Mouse (Mus musculus) neutrophil, adult 59 days (primary cell): ENCODE data around the gene Nectin2. TPM values are rescaled to one million over a fixed set of nuclear protein-coding genes. Genes with fewer than 3 reads are reported as not detected.

Experiments
- total RNA-seq, 2 experiments: library from RNA; stranded (reverse); gene quantifications; 1 replicate in 1 of 2; 2 replicates in 1 of 2; pipeline ENCODE4 v1.2.4; 2023

The Nectin2 gene
- under 1 TPM; 0.53 to 0.82 TPM for total RNA-seq

GRCm38 (mm10) chr7:19750217-19751069 lies at the start of gene Nectin2:
Nectin2 (minus strand) TSS chr7:19750483.

DNA sequence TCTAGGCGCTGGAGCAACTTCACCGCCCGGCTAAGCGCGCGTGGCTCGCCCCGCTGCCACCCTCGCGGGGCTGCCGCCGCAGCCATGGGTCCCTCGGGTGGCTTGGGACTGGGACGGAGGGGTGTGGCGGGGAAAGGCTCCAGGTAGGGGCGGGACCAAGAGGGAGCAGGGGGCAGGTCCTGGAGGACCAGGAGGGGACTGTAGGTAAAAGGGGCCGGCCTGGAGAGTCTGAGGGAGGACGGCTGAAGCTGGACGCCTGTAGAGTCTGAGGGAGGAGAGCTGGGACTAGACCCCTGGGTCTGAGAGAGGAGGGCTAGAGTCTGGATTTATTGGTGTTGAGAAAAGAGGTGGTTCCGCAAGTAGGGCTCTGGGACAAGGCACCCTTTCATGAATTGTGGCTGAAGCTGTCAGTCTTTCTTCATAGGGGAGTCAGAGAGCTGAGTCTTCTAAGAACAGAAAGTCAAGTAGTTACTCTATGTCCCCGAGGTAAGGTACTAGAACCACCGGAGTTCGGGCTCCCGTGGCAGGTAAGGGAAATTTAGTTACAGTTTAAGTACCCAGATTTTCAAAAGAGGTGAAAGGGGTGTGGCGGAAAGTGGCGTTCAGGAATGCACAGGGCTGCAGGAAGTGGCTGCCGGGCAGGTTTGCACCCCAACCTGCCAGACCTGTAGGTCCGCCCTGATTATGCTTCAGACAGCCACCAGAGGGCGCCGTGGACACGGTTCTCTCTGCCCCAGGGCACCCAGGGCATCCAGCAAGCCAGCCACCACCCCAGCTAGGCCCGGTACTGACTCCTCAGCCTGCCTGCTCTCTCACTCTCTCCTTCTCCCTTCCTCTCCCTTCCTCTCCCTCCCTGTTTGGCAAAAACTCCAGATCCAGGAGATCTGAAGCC lies 46.7 kb upstream of the Nectin2 start, which contains the start of gene Cblc:
Cblc (minus strand) TSS at position 113 of the 892 bp plus-strand sequence.

DNA sequence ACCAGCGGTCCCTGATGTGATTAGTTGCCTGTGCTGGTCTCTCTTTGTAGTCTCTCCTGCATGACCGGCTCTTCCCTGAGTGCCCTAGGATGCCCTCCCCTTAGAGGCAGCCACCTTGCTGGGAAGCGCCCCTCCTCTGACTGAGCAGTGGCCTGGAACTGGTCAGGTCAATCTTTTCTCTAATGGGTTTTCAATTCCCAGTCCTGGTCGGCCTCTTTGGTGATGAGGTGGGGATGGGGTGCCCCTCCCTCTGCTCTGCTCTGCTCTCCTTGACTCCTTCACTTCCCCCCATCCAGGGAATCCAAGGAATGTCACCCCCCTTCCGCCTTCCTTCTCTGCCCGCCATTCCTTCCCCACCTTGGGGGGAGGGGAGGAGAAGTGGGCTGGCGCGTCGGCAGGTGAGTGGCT lies 20.7 kb upstream of the Nectin2 start, which contains the start of gene Bcam:
Bcam (minus strand) TSS at position 33 of the 408 bp plus-strand sequence.

GRCm38 (mm10) chr7:19715239-19716054 lies 34.8 kb downstream of the Nectin2 start, which contains the start of gene Tomm40:
Tomm40 (minus strand) TSS chr7:19715438.

DNA sequence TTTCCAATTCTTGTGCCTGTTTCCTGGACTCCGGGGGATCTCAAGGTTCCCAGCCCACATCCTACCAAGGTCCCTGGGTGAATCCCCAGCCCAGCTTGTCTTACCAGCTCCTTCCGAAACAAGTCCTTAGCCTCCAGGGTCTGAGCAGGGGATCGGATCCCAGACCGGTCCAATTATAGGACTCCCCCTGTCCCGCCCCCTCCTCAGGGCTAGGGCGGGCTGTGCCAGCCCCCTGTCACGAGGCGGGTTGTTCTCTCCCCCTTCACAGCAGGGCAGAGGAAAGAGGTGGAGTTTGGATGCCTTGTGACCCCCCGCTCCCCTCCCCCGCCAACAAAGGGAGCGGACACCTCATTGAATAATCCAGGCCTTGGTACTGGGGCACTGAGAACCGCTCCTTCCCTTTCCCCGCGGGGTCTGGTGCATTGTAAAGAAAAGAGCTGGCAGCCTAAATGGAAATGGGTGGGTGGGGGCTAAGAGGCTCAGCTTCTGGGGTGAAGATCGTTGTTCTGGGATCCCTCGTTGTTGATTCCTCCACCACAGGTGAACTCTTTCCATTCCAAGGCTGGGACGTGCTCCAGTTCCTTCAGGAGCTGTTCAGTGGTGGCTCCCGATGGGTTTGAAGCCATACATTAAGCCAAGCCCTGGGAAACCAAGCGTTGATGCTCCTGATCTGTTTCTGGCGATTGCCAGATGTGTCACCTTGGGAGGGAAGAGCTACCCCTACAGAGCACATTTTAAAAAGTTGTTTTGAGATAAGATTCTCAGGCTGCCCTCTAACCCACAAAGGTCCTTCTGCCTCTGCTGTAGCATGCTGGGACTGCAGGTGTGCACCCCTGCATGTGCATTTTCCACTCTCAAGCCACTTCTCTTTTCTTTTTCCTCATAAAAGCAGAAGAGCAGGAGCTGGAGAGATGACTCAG lies 51.1 kb downstream of the Nectin2 start, which contains the start of gene Apoe:
Apoe (minus strand) TSS at position 282 of the 920 bp plus-strand sequence.

GRCm38 (mm10) chr7:19691873-19692865 lies 58.1 kb downstream of the Nectin2 start, which contains the start of gene Apoc1:
Apoc1 (minus strand) TSS chr7:19692660.

DNA sequence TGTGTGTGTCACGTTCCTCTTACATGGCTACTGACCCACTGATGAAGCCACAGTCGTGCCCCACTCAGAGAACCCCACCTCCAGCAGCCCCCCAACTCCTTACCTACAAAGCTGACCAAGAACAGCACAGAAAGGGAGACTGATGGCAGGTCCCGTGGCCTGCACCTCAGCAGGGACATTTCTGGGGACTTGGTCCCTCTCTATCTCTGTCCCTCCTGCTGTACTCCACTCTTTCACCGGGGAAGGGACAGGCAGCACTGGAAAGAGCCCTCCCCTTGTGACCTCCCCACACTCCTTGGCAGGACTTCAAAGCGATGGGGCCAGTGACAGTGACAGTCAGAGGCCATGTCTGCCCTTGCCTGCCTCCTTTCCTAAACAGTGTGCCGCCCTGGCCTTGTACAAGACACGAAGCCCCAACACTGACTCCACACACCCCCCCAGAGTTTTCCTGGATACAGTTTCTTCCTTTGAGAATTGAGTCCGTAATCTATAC lies 69.0 kb downstream of the Nectin2 start, which contains the start of the genes Gm44805 and Apoc4:
Gm44805 (minus strand) TSS at position 222 of the 493 bp plus-strand sequence.
Apoc4 (minus strand) TSS at position 278 of the 493 bp plus-strand sequence.

DNA sequence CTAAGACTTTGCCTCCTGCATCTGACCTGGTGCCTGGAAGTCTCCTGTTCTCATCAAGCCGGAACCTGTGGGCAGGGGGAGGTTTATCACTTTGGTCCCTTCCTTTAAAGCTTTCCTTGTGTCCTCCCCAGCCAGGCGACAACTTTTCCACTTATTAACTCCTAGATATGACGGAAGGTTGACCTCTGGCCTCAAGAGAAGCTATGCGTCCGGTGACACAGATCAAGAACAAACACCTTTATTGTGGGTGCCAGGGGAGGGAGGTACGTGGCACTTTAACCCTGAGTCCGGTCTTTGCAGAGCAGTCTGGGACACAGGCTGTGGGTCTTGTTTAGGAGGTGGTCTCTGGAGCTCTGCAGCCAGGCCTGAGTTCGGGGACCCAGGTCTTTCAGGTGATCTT lies 72.4 kb downstream of the Nectin2 start, which contains the start of gene Apoc2:
Apoc2 (minus strand) TSS at position 70 of the 400 bp plus-strand sequence.

Other genes with a start within 250 kb of the Nectin2 start
- 1 to 10 TPM; 9.0 to 9.2 TPM for gene Bloc1s3, start 242.1 kb downstream of the Nectin2 start, total RNA-seq
- gene Trappc6a, start 242.1 kb downstream of the Nectin2 start, total RNA-seq, result 10 to 100 TPM; 23.9 to 24.1 TPM
- not detected for gene Nkpd1, start 232.6 kb downstream of the Nectin2 start, total RNA-seq
- 10 to 100 TPM; 31.7 to 37.9 TPM for gene Ppp1r37, start 187.4 kb downstream of the Nectin2 start, total RNA-seq
- 1 to 10 TPM; 3.3 to 4.4 TPM for gene Zfp296, start 173.2 kb downstream of the Nectin2 start, total RNA-seq
- gene Gemin7, start 172.9 kb downstream of the Nectin2 start, total RNA-seq, result 10 to 100 TPM; 50.6 to 59.9 TPM
- 10 to 100 TPM; 46.3 to 53.5 TPM for gene Clasrp, start 146.0 kb downstream of the Nectin2 start, total RNA-seq
- gene Relb, start 121.0 kb downstream of the Nectin2 start, total RNA-seq, result 10 to 100 TPM; 17.2 to 17.5 TPM
- 10 to 100 TPM; 50.7 to 55.8 TPM for gene Clptm1, start 85.5 kb downstream of the Nectin2 start, total RNA-seq
- 10 to 100 TPM; 29.8 to 43.2 TPM for gene Apoc2, start 72.5 kb downstream of the Nectin2 start, total RNA-seq
- under 1 TPM in 1 of 2 experiments, not detected in 1; 0.91 TPM for gene Gm44805, start 69.1 kb downstream of the Nectin2 start, total RNA-seq
- gene Apoc4, start 69.0 kb downstream of the Nectin2 start, total RNA-seq, result not detected
- gene Apoc1, start 57.8 kb downstream of the Nectin2 start, total RNA-seq, result 1 to 10 TPM; 2.0 to 4.6 TPM
- 10 to 100 TPM; 61.2 to 81.9 TPM for gene Apoe, start 51.3 kb downstream of the Nectin2 start, total RNA-seq
- gene Tomm40, start 35.0 kb downstream of the Nectin2 start, total RNA-seq, result 10 to 100 TPM; 28.3 to 28.6 TPM
- gene Bcam, start 20.5 kb upstream of the Nectin2 start, total RNA-seq, result not detected
- not detected for gene Cblc, start 46.3 kb upstream of the Nectin2 start, total RNA-seq
- gene Bcl3, start 72.3 kb upstream of the Nectin2 start, total RNA-seq, result 10 to 100 TPM; 27.6 to 32.1 TPM
- not detected for gene Gm19345, start 101.5 kb upstream of the Nectin2 start, total RNA-seq
- 1 to 10 TPM; 1.4 to 2.3 TPM for gene Ceacam16, start 110.8 kb upstream of the Nectin2 start, total RNA-seq
- under 1 TPM; 0.40 to 0.75 TPM for gene Ceacam19, start 137.5 kb upstream of the Nectin2 start, total RNA-seq
- gene Pvr, start 170.7 kb upstream of the Nectin2 start, total RNA-seq, result 1 to 10 TPM; 4.0 to 5.9 TPM
- gene Igsf23, start 200.3 kb upstream of the Nectin2 start, total RNA-seq, result under 1 TPM in 1 of 2 experiments, not detected in 1; 0.31 TPM
- gene Ceacam20, start 214.9 kb upstream of the Nectin2 start, total RNA-seq, result not detected
- not detected for gene Nlrp9b, start 241.0 kb upstream of the Nectin2 start, total RNA-seq